Mouse (Mus musculus) stomach, postnatal 0 days (tissue): ENCODE results near the gene Dnajc11. TPM values are rescaled to one million over a fixed set of nuclear protein-coding genes. Genes with fewer than 3 reads are reported as not detected.
A peak's percentile ranks its signal among the peaks of the same experiment; 100 is the strongest.

Experiments
- ATAC-seq: fragments of 200-750 bp; cut with Nextera tagmentation; 2 replicates; pipeline ENCODE4 v1.8.0; 2017; ENCODE audit not compliant: low FRiP score, low TSS enrichment
- DNase-seq: peaks from one replicate; pipeline ENCODE4 v3.0.0-alpha.2; 2016; ENCODE audit warnings: low spot score
- H3K27ac ChIP-seq: fragments of 300-500 bp; sonication (generic); replicated peaks from 2 replicates; pipeline ENCODE4 v1.5.1; 2014; ENCODE audit warnings: mild to moderate bottlenecking, control low read depth
- H3K27me3 ChIP-seq: fragments of 300-500 bp; sonication (generic); 2 replicates; pipeline ENCODE4 v1.6.1; 2014; ENCODE audit warnings: low read length; ENCODE audit not compliant: control insufficient read depth, insufficient read depth
- H3K36me3 ChIP-seq: fragments of 300-500 bp; sonication (generic); 2 replicates; pipeline ENCODE4 v1.6.1; 2014; ENCODE audit warnings: low read length, mixed read lengths; ENCODE audit not compliant: control insufficient read depth, insufficient read depth
- H3K4me1 ChIP-seq: fragments of 300-500 bp; sonication (generic); replicated peaks from 2 replicates; pipeline ENCODE4 v1.6.1; 2014; ENCODE audit warnings: antibody characterized with exemption; ENCODE audit not compliant: control insufficient read depth, insufficient read depth
- H3K4me2 ChIP-seq: fragments of 300-500 bp; sonication (generic); replicated peaks from 2 replicates; pipeline ENCODE4 v1.6.1; 2014; ENCODE audit warnings: low read depth, mild to moderate bottlenecking, control low read depth, moderate library complexity
- H3K4me3 ChIP-seq: fragments of 300-500 bp; sonication (generic); 2 replicates; pipeline ENCODE4 v1.5.1; 2014; ENCODE audit warnings: low read depth, low read length, control low read depth
- H3K9ac ChIP-seq: fragments of 300-500 bp; sonication (generic); 2 replicates; pipeline ENCODE4 v1.6.1; 2014; ENCODE audit warnings: mild to moderate bottlenecking, low read length, control low read depth, mixed read lengths
- H3K9me3 ChIP-seq: fragments of 300-500 bp; sonication (generic); 2 replicates; pipeline ENCODE4 v1.6.1; 2016; ENCODE audit warnings: low read length; ENCODE audit not compliant: control insufficient read depth
- CTCF ChIP-seq: IDR thresholded peaks from 2 replicates; pipeline ENCODE4 v1.5.1; 2016; ENCODE audit warnings: antibody characterized with exemption, low read depth, mild to moderate bottlenecking, moderate library complexity
- EP300 ChIP-seq: optimal IDR thresholded peaks from 2 replicates; pipeline ENCODE3; 2016; ENCODE audit warnings: antibody characterized with exemption
- WGBS: fragments of 180-500 bp; shearing (Covaris S2); extraction: QIAGEN DNeasy Blood & Tissue Kit; methylation state at CpG from one replicate; pipeline ENCODE4 v1.1.7; 2014; 5-methylcytosine and 5-hydroxymethylcytosine counted together
- polyA plus RNA-seq: library from polyadenylated mRNA; unstranded; fragments of >200 nt; fragmentation: Nextera tagmentation; extraction: Ambion mirVana; gene quantifications from 2 replicates; pipeline ENCODE4 v1.2.1, GENCODE M21; 2015

Gene Dnajc11
- polyA plus RNA-seq, 1 experiment from 2014 or later, result 33.0 TPM

DNA sequence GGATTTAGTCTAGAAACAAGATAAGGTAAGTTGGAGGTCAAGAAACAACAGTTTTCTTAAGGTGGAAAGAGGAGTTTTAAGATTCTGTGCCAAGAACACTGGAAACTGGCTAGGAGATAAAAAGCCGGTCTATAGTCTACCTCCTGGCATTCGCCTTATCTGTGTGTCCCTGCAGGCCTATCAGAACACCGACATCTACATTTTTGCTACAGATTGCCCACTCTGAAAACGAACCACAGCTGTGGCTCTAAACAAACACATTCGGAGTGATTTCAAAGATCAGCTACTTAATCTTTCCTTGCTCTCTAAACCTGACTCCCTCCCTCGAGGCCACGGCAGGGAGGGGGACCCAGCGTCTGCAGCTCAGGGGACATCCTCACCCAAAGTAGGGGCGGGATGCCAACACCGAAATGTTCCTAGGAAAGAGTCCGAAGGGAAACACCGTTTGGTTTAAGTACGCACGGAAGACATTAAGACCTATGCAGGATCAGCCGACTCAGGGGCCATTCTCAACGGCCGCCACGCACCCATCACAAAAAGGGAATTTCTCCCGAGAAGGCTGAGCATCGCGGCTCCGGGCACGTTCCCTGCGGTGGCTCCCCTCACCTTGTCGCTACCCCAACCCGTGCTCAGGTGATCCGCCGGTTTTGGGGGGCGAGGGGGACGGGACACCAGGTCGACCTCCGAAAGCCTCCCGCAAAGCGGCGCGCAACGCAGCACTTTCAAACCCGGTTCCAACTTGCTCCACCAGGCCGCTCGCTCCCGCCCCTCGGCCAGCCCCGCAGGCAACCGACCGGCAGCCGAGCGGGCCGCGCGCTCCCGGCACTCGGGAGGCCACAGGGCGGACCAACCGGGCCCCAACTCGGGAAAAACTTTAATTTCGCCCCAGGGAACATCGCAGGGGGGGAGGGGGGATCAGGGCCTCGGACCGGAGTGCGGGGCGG is 61.0 kb downstream of the Dnajc11 start:
- TF ChIP-seq CTCF (no peak), EP300 (no peak)
- 0 out of 2 replicates have a peak, but pooled peaks cover 3% of the 10 kb centered on the region for H3K4me1 ChIP-seq
- peak overlapping the region; percentile 83 for H3K27ac ChIP-seq
- no peaks in the 10 kb centered on the region for H3K27me3 ChIP-seq
- H3K9me3 ChIP-seq, result no peaks in the 10 kb centered on the region
- ATAC-seq, result no peak
- H3K4me2 ChIP-seq, result peak overlapping the region; percentile 86
- peak; percentile 59 for DNase-seq
- peaks cover 11% of the 10 kb centered on the region for H3K36me3 ChIP-seq
- 3% methylated on average over 56 of the region's 61 CpGs for WGBS
- peak overlapping the region; percentile 91 for H3K9ac ChIP-seq
- H3K4me3 ChIP-seq, result peak overlapping the region; percentile 99

DNA sequence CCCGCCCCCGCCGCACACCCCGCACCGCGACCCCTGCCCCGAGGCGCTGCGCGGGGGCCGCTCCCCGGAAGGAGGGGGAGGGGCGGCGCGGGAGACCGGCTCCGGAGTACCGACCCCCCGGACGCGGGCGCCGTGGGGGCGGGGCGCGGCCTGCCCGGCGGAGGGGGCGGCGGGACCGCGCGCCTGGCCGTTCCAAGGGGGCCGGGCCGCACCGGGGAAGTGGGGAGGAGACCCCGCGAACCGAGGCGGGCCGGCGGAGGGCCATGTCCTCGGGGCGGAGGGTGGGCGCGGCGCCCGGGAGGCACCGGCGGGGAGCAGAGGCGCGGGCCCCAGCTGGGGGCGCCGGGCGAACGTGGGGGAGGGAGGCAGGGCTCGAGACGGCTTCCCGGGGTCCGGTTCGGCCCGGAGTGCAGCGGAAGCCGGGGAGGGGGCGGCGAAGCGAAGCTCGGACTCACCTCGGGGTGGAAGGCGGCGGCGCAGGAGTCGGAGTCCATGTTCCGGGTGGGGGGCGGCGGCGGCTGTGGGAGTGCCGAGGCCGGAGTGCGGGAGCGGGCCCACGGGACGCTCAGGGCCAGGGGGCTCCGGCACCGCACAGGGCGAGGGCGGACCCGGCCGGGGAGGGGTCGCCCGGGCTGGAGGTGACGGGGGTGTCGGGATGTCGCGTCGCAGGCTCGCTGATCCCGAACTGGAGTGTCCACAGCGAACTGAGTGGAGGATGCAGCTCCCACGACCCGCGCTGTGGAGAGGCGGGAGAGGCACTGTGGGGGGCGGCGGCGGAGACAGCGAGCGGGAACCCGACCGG is 62.1 kb downstream of the Dnajc11 start:
- ATAC-seq (peak; percentile 42), DNase-seq (peak; percentile 56)
- H3K4me1 ChIP-seq, result 0 out of 2 replicates have a peak, but pooled peaks cover 3% of the 10 kb centered on the region
- H3K4me2 ChIP-seq, result peak overlapping the region; percentile 86
- peak overlapping the region; percentile 99 for H3K4me3 ChIP-seq
- H3K27ac ChIP-seq, result peak overlapping the region; percentile 83
- H3K36me3 ChIP-seq, result peaks cover 11% of the 10 kb centered on the region
- H3K9me3 ChIP-seq, result no peaks in the 10 kb centered on the region
- no peaks in the 10 kb centered on the region for H3K27me3 ChIP-seq
- no peak for TF ChIP-seq EP300
- no peak for TF ChIP-seq CTCF
- WGBS, result 1% methylated on average over 74 of the region's 111 CpGs
- peak overlapping the region; percentile 91 for H3K9ac ChIP-seq

DNA sequence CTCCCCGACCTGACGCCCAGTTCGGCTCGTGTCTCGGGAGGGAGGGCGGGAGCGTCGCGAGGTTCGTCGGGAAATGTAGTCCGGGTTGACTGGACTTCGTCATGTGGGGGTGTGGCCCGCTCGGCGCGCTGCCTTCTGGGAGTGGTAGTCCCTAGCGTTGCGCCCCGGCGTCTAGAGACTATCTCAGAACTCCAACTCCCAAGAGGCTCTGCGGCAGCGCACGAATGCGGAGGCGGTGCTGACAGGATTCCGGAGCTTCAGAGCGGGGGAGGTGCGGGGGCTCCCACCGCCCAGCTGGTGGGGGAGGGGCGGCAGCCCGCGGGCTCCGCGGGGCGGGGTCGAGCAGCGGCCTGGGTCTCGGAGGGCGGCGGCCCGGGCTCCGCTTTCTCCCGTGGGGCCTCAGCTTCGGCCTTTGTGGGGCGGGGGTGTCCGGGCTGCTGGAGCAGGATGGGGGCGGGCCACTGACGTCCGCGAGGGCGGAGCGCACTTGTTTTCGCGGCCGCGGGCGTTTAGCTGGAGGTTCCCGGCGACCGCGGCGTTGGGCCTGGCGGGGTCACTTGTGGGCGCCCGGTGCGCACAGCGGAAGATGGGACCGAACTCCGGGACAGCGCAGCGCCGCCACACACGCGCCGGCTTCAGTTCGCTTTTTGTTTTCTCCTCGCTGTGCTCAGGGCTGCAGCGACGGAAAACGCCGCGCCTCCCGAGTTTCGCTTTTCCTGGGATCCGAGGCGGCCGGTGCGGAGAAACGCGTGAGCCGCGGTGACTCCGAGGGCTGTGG is 62.9 kb downstream of the Dnajc11 start, which contains the start of gene Phf13:
TSS of gene Phf13 (minus strand) at position 86 of the 778 bp plus-strand sequence.
- TF ChIP-seq CTCF, result no peak
- no peak for TF ChIP-seq EP300
- Histone ChIP-seq H3K36me3 (peaks cover 6% of the 10 kb centered on the region), H3K4me3 (peak within 1 kb of the TSS; percentile 99), H3K27ac (peak within 1 kb of the TSS; percentile 93), H3K9ac (peak within 1 kb of the TSS; percentile 91), H3K4me1 (0 out of 2 replicates have a peak, but pooled peaks cover 3% of the 10 kb centered on the region), H3K9me3 (no peaks in the 10 kb centered on the region), H3K27me3 (no peaks in the 10 kb centered on the region), H3K4me2 (peak within 1 kb of the TSS; percentile 86)
- WGBS, result under 1% methylated on average over 73 of the region's 94 CpGs
- peak; percentile 99 for DNase-seq
- peak; percentile 97 for ATAC-seq

DNA sequence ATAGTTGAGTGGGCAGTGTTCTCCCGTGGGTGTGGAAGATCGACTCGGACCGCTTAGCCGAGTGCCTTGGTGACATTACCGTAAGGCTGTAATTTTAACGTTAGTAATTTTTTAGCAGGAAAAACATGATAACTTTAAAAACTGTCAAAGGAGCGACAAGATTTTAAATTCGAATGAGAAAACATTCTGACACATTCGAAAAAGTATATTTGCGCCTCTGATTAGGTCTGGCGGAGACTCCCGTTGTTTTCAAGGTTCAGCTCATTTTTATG is 63.4 kb downstream of the Dnajc11 start:
- Histone ChIP-seq H3K9ac (peak overlapping the region; percentile 79), H3K4me1 (0 out of 2 replicates have a peak, but pooled peaks cover 3% of the 10 kb centered on the region), H3K4me3 (peak overlapping the region; percentile 99), H3K27me3 (no peaks in the 10 kb centered on the region), H3K9me3 (no peaks in the 10 kb centered on the region), H3K36me3 (peaks cover 5% of the 10 kb centered on the region), H3K27ac (peak overlapping the region; percentile 93), H3K4me2 (peak overlapping the region; percentile 62)
- no peak for TF ChIP-seq CTCF
- TF ChIP-seq EP300, result no peak
- DNase-seq, result no peak
- ATAC-seq, result no peak
- 1% methylated on average over 13 of the region's 13 CpGs for WGBS

DNA sequence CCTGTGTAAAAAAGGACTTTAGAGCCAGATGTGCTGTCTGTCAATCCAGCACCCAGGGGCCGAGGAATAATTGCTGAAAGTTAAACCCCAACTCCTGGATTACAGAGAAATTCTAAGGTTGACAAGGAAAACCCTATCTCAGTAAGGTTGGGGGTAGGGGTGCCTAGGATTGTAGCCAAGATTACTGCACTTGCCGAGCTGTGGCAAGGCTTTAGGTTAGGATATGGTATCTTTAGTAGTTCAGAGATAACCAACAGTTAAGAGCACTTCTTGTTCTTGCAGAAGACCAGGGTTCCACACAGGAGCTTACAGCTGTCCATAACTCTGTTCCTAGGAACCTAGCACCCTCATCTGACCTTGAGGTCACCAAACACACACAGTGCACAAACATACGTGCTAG is 64.2 kb downstream of the Dnajc11 start:
- H3K36me3 ChIP-seq, result no peaks in the 10 kb centered on the region
- no peaks in the 10 kb centered on the region for H3K27me3 ChIP-seq
- H3K9me3 ChIP-seq, result no peaks in the 10 kb centered on the region
- no peak for ATAC-seq
- no peak for TF ChIP-seq CTCF
- no peak for TF ChIP-seq EP300
- peak overlapping the region; percentile 79; the same call in 1 of the 2 replicates for H3K9ac ChIP-seq
- no peak overlapping the region for H3K27ac ChIP-seq
- H3K4me3 ChIP-seq, result peak overlapping the region; percentile 99; the same call in 1 of the 2 replicates
- WGBS, result 55% methylated on average over 3 of the region's 3 CpGs
- 0 out of 2 replicates have a peak, but pooled peaks cover 3% of the 10 kb centered on the region for H3K4me1 ChIP-seq
- H3K4me2 ChIP-seq, result peak overlapping the region; percentile 62
- no peak for DNase-seq
